Mouse (Mus musculus) cerebellum, adult 2 months (tissue): Measurements from ENCODE around the gene Ptpn6. TPM values are rescaled to one million over a fixed set of nuclear protein-coding genes. Genes with fewer than 3 reads are reported as not detected.

Experiments used
- DNase-seq, 2 experiments: peaks; one replicate each; pipeline ENCODE4 v3.0.0; 2021
- H3K27ac ChIP-seq: fragments of 200-500 bp; 2 replicates; pipeline ENCODE4 v1.5.1; 2012; ENCODE audit warnings: low read length, control low read depth, inconsistent platforms; ENCODE audit not compliant: insufficient read depth
- H3K27me3 ChIP-seq: fragments of 200-500 bp; 2 replicates; pipeline ENCODE4 v1.6.1; 2012; ENCODE audit warnings: inconsistent platforms, mild to moderate bottlenecking, low read length, moderate library complexity; ENCODE audit not compliant: control insufficient read depth, insufficient read depth
- H3K4me1 ChIP-seq: fragments of 200-500 bp; 2 replicates; pipeline ENCODE4 v1.6.1; 2011; ENCODE audit warnings: low read length; ENCODE audit not compliant: control insufficient read depth, insufficient read depth
- H3K4me3 ChIP-seq: fragments of 200-500 bp; replicated peaks from 2 replicates; pipeline ENCODE3; 2011; ENCODE audit warnings: mild to moderate bottlenecking, low read depth, low read length, control low read depth; ENCODE audit not compliant: insufficient read depth
- CTCF ChIP-seq: fragments of 200-500 bp; IDR thresholded peaks from 2 replicates; pipeline ENCODE4 v1.5.1; 2011; ENCODE audit warnings: low read depth, mild to moderate bottlenecking, control low read depth, low read length, moderate library complexity, borderline replicate concordance; ENCODE audit not compliant: insufficient read depth
- POLR2A ChIP-seq: fragments of 200-500 bp; IDR thresholded peaks from 2 replicates; pipeline ENCODE4 v1.6.1; 2011; ENCODE audit warnings: low read length, control low read depth, borderline replicate concordance; ENCODE audit not compliant: insufficient read depth
- WGBS: fragments of 180-500 bp; shearing (Covaris S2); methylation state at CpG from one replicate; pipeline ENCODE4 v1.1.7; 2018; 5-methylcytosine and 5-hydroxymethylcytosine counted together
- polyA plus RNA-seq: library from polyadenylated mRNA; depleted of rRNA; stranded (reverse); fragments of >200 nt; gene quantifications from 2 replicates; pipeline ENCODE4 v1.2.3, GENCODE M21; 2012

Gene Ptpn6
- polyA plus RNA-seq, 1 experiment, result 2.2 TPM

GRCm38 (mm10) chr6:124750405-124750804 is 11.9 kb upstream of the Ptpn6 start:
- TF ChIP-seq POLR2A (no peak), CTCF (no peak)

GRCm38 (mm10) chr6:124746654-124747632 is 8.4 kb upstream of the Ptpn6 start:
- no peaks in the 10 kb centered on the region for H3K27me3 ChIP-seq
- H3K4me1 ChIP-seq, result peaks cover 14% of the 10 kb centered on the region
- peak; percentile 25 to 43 for DNase-seq
- H3K27ac ChIP-seq, result no peak overlapping the region
- H3K4me3 ChIP-seq, result no peak overlapping the region
- no peak for TF ChIP-seq CTCF
- no peak for TF ChIP-seq POLR2A
- WGBS, result 75% methylated on average over 7 of the region's 7 CpGs

More at GRCm38 (mm10) chr6:124750405-124750804, 11.9 kb upstream of the Ptpn6 start:
- no peak overlapping the region for H3K27ac ChIP-seq
- WGBS, result 80% methylated on average over 8 of the region's 8 CpGs
- H3K4me1 ChIP-seq, result peaks cover 9% of the 10 kb centered on the region
- H3K27me3 ChIP-seq, result no peaks in the 10 kb centered on the region
- no peak for DNase-seq
- no peak overlapping the region for H3K4me3 ChIP-seq

- Histone ChIP-seq H3K27me3 (no peaks in the 10 kb centered on the region), H3K4me3 (peak overlapping the region; percentile 54), H3K27ac (peak overlapping the region; percentile 17), H3K4me1 (peaks cover 14% of the 10 kb centered on the region)
- DNase-seq, result no peak
- no peak for TF ChIP-seq CTCF
- TF ChIP-seq POLR2A, result no peak
- WGBS, result 6% methylated on average over 8 of the region's 8 CpGs
Observed at GRCm38 (mm10) chr6:124746296-124746605, 7.7 kb upstream of the Ptpn6 start.

- DNase-seq, result peak; percentile 96 to 97
- H3K27me3 ChIP-seq, result no peaks in the 10 kb centered on the region
- H3K4me3 ChIP-seq, result peak overlapping the region; percentile 54
- H3K4me1 ChIP-seq, result peaks cover 14% of the 10 kb centered on the region
- TF ChIP-seq POLR2A (peak; percentile 67), CTCF (peak; percentile 76)
- peak overlapping the region; percentile 79 for H3K27ac ChIP-seq
- 2% methylated on average over 85 of the region's 85 CpGs for WGBS
Observed at GRCm38 (mm10) chr6:124745490-124746295, 7.2 kb upstream of the Ptpn6 start.

- no peaks in the 10 kb centered on the region for H3K27me3 ChIP-seq
- peak overlapping the region; percentile 52 for H3K4me3 ChIP-seq
- 20% methylated on average over 26 of the region's 26 CpGs for WGBS
- peak in 1 of 2 experiments; percentile 73 for DNase-seq
- H3K27ac ChIP-seq, result peak overlapping the region; percentile 79
- TF ChIP-seq POLR2A (no peak; the same call in 1 of the 2 replicates), CTCF (no peak)
- peaks cover 16% of the 10 kb centered on the region for H3K4me1 ChIP-seq
Observed at GRCm38 (mm10) chr6:124744755-124745321, 6.3 kb upstream of the Ptpn6 start.

- 84% methylated on average over 8 of the region's 8 CpGs for WGBS
Observed at GRCm38 (mm10) chr6:124743647-124744046, 5.1 kb upstream of the Ptpn6 start.

GRCm38 (mm10) chr6:124742839-124743514 is 4.5 kb upstream of the Ptpn6 start:
- Histone ChIP-seq H3K27ac (no peak overlapping the region), H3K4me3 (no peak overlapping the region), H3K4me1 (peaks cover 17% of the 10 kb centered on the region; the same call in 1 of the 2 replicates), H3K27me3 (no peaks in the 10 kb centered on the region)
- no peak for TF ChIP-seq CTCF
- TF ChIP-seq POLR2A, result no peak
- peak; percentile 34 to 37 for DNase-seq
- 84% methylated on average over 15 of the region's 15 CpGs for WGBS

More at GRCm38 (mm10) chr6:124743647-124744046, 5.1 kb upstream of the Ptpn6 start:
- Histone ChIP-seq H3K4me3 (no peak overlapping the region), H3K27ac (no peak overlapping the region), H3K27me3 (no peaks in the 10 kb centered on the region), H3K4me1 (peaks cover 17% of the 10 kb centered on the region; the same call in 1 of the 2 replicates)
- peak in 1 of 2 experiments; percentile 29 for DNase-seq
- TF ChIP-seq CTCF, result no peak
- TF ChIP-seq POLR2A, result no peak
